Mouse (Mus musculus) skeletal muscle tissue, postnatal 0 days (tissue): ENCODE measurements around the gene Aatf. TPM values are rescaled to one million over a fixed set of nuclear protein-coding genes. Genes with fewer than 3 reads are reported as not detected.

Experiments used
- polyA plus RNA-seq: library from polyadenylated mRNA; unstranded; fragments of >200 nt; fragmentation: Nextera tagmentation; extraction: Ambion mirVana; gene quantifications from 2 replicates; pipeline ENCODE4 v1.2.1, GENCODE M21; 2015

Aatf gene
- 18.8 and 20.0 TPM in 2 replicates for polyA plus RNA-seq

GRCm38 (mm10) chr11:84513171-84514116 lies at the start of gene Aatf:
Aatf (minus strand) TSS chr11:84513522.

DNA sequence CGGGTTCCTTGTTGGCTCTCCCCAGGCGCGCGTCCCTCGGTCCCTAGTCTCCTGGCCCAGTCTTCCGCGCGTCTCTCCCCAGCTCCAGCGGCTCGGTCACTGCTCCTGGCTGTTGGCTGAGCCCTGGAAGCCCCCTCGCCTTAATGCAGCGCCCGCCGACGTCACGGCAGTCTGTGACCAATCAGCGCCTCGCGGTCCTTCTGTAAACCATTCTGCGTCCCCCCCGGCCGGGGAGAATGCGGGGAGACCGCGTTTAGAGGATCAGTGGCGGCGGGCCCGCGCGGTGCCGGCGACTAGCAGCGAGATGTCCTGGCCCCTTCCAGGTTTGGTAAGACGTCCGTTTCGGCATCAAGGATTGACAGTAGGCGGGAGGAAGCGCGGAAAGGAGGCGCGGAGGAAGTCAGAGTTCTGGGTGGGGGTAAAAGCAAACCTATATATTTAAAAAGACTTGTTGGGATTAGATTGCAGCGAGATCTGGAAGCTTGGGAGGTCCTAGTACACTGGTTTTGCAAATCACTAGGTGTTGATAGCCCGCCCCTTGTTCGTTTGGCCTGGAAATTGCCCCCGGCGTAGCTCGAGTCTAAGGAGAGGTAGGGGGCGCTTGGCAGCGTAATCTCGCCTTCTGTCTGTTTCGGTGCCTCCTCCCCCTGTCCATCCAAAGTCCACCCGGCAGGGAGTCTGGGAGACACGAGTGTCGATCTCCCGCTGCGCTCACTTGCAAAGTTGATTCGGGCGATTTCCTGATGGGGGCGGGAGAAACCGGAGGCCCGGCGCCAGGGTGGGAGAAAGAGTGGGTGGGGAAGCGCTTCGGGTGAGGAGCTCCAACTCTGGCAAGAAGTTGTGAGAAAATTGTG lies 12.3 kb upstream of the Aatf start, which contains the start of gene Lhx1:
Gene Lhx1 (minus strand): TSS at position 115 of the 854 bp plus-strand sequence.

Other genes starting within 250 kb of the Aatf start
- not detected in 2 replicates for gene Lhx1, start 12.0 kb upstream of the Aatf start, polyA plus RNA-seq